Mouse (Mus musculus) inflammation-experienced regulatory T-cells, adult 6 months (primary cell): ENCODE measurements around the gene Trim62. TPM values are rescaled to one million over a fixed set of nuclear protein-coding genes. Genes with fewer than 3 reads are reported as not detected.

ENCODE experiments used
- ATAC-seq: one replicate; pipeline ENCODE4 v1.8.0; 2017
- polyA plus RNA-seq, 3 experiments: library from polyadenylated mRNA; unstranded; fragments of 100-300 nt; shearing (Covaris generic); gene quantifications; one replicate each; pipeline ENCODE4 v1.2.1; 2017

Gene Trim62
- polyA plus RNA-seq, 3 experiments from 2014 or later: 0.98 to 1.8 (median 1.5) TPM

DNA sequence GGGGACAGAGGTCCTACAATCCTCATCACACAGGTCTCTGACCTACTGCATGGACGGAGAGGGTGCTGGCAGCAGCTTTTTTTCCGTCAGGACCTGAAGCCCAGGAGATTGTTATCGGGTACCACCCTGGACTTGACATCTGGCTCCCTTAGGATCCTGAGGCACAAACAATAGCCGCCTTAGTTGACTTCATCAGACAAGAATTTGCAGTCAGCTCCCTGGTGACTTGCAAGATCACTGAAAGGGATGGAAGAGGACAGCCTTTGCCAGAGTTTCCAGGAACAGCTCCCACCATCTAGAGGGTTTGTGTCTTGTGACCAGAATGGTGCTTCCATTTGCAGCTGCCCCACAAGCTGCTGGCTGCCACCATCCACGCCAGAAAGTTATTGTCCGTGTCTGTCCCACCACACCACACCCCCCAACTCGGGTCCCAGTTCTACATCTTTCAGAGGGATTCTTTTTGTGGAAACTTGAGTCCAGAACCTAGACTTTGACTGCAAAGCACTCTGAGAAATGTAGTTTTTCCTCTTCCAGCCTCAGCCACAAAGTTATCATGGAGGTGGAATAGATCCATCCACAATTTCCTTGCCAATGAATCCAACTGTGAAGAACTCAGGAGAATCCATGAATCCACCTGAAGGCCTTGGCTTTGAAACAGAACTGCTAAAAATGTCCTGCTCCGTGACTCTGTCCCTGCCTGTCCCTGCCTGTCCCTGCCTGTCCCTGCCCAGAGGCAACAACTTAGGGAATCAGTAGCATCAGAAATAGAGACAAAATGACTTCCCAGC is 27.1 kb downstream of the Trim62 start:
- no peak for ATAC-seq

DNA sequence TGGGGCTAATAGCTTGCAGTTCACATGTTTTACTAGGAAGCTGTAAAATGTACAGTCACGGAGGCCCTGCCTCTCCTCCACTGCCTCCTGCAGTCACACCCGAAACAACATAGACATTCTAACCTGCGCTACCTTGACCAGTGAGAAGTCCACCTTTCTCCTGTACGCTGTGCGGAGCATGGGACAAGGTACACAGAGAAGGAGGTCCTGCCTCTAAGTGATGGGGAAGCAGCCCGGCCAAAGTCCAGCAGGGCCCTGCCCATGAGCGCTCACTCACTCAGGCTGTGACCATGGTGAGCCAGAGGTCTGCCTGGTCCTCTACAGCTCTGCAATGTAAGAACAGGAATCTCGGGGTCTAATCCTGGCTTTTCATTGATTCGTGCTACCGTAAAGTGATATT is 28.7 kb downstream of the Trim62 start:
- no peak for ATAC-seq

DNA sequence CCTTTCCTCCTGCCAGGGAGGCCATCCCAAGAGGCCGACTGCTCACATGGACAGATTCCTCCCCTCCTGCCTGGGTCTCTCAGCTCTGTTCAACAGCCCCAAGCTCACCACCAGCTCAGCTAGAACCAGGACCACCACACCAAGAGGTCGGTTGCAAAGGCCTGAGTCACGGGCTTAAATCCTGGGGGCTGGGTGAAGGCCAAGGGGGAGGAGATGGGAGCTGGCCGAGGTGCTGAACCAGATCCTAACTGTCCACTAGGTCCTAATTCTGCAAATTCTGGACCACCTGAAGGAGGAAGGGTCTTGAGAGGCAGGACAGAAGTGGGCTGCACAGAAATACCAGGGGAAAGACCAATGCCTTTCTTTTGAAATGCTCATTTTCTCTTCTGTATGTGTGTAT is 30.4 kb downstream of the Trim62 start:
- ATAC-seq: no peak

GRCm38 (mm10) chr4:128917119-128917518 is 33.7 kb downstream of the Trim62 start:
- ATAC-seq: no peak

DNA sequence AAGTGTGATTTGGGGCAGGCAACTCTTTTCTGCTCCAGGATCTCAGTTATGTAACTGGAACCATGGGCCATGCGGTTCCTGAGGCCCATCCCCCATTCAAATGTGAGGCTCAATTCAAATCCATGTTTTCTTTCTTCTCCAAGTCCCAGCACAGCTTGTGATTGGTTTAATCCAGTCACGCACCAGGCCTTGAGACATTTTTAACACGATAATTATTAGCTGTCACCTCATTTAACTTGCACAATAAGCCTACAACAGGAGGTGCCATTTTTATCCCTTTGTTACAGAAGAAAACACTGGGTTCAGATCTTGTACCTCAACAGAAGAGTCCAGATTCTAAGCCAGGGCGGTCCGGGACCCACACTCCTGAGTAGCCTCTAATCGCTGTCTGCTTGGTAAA is 34.4 kb downstream of the Trim62 start:
- ATAC-seq: no peak

DNA sequence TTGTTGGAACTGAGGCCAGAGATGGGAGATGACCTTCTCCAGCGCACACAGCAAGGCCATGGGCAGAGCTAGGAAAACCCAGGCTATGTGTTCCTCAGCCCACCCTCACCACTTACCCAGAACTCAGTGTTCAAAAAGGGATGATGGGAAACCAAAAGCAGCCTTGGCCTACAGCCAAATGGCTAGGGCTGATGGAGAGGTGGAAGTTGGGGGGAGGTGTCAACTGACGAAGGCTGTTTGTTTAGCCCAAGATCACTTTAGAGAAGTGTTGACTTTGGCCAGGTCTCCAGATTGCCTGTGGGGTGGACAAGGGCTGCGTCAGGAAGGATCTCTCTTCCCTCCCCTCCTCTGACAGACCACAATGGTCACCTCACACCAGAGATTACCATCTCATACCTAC is 34.8 kb downstream of the Trim62 start:
- no peak for ATAC-seq

DNA sequence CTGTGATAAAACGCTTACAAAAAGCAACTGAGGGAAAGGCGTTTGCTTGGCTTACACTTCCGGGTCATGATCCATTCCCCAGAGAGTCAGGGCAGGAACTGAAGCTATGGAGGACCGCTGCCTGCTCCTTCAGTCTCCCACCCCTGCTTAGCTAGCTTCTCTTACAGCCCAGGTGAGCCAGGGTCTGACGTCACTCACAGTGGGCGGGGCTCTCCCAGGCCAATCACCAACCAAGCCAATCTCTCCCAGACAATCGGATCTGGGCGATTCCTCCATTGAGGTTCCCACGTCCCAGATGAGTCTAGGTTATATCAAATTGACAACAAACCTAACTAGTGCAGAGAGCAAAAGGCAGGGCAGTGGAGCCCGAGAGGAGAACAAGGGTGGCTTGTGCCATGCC is 35.7 kb downstream of the Trim62 start:
- no peak for ATAC-seq

DNA sequence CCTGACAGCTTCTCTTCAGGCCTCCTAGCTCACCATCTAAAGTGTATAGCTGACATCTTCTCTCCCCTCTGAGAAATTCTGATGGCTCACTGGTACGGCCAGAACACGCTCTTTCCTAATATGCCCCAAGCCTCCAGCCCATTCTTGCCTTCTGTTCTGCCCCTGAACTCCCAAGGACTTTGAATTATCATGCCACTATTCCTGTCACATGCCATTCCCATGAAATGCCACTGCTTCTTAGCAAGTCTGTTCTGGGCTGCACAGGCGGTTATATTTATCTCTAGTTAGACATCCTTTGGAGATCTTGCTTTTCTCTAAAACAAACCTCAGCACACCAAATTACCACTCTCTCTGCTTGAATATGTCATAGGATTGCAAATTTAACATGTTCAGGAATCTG is 40.2 kb downstream of the Trim62 start:
- ATAC-seq: no peak

DNA sequence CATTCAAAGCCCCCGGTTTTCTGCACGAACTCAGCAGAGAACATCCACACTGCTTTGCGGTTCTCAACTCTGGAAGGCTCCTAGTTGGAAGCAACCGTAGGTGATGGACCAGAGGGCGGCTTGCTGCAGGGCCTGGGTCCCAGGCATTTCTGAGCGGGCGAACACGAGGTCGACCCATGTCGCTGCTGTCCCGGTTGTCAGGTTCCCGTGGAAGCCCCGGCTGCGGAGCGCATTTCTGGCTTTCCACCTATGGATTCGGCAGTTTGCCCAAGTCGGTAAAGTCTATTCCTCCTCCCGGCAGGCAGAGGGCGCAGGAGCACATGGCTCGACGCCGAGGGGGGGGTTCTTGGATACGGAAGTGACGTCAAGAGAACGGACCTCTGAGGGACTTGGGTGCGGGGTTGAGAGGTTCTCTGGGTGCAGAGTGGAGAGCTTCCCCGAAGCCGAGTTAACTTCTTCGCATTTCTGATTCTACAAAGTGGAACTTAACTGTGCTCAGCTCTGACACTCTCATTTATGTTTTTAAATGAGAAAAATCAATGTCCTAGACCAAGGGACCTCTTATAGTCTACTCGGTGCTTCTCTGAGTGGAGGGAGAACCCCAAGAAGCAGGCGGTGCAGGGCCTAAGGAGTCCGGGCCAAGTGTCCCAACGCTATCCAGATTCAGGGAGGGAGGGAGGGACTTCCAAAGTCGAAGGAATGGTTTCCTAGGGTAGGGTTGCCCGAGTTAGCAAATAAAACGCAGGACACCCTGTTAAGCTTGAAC is 41.6 kb downstream of the Trim62 start:
- ATAC-seq: peak; percentile 97

DNA sequence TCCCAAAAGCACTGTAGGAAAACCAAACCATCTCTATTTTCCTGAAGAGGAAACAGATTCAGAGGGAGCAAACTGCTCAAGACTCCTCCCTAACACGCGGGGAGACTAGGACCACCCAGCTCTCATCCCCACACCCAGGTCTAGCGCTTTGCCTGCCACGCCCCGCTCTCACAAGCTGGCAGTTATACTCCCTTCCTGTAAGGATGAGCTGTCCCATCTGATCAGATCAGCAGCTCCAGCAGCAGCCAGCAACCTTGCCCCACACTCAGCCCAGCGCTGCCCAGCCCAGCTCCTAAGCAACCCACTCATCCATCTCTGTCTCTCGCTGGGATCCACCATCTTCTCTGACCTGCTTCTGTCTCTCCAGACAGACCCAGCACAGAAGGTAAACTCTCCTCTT is 49.4 kb downstream of the Trim62 start:
- ATAC-seq: no peak

GRCm38 (mm10) chr4:128935595-128935994 is 52.2 kb downstream of the Trim62 start:
- ATAC-seq: no peak

- no peak for ATAC-seq
These were observed 59.0 kb downstream of the Trim62 start for GRCm38 (mm10) chr4:128942346-128942745.

DNA sequence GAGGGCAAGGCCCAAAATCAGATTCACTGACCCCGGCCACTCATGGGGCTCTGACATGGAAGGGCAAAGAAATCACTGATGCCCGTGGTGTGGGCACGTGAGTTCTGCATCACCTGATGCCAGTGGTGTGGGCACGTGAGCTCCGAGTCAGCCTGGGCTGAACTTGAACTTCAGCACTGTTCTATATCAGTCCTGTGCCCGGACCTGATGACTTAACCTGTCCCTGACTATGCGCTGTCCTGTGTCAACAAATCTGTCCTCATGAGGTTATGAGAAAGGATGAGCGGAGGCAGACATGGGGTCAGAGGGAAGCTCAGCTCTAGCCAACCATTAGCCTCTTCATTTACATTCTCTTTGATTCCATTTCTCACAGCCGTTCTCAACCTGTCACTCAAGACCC is 63.4 kb downstream of the Trim62 start:
- ATAC-seq: no peak

DNA sequence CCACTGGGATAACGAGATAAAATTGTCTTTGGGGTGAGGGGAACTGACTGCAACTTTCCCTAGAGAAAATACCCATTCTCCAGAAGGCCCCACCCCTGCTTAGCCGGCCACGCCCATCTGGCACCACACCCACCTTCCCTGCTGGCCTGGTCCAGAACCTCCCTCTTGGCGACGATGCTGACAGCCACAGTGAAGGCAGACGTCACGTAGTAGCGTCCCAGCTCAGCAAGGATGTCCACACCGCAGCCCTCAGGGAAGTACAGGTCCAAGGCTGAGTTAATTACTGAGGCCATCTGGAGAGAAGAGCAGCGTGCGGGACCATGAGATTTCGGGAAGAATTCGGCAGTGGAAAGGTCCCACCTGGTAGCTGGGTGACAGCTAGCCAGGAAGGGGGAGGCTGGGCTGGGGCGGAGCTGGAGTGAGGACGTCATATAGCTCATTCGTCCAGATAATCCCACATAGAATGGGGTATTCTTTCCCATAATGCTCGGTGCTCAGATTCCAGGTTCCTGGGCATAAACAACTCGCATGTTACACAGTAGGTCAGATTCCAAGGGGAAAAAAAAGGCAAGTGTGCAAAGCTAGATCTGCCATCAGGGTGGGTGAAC is 64.0 kb downstream of the Trim62 start:
- no peak for ATAC-seq

GRCm38 (mm10) chr4:128948137-128948674 is 64.8 kb downstream of the Trim62 start:
- ATAC-seq: no peak

GRCm38 (mm10) chr4:128949470-128950005 is 66.2 kb downstream of the Trim62 start:
- ATAC-seq: no peak

GRCm38 (mm10) chr4:128950461-128950860 is 67.1 kb downstream of the Trim62 start:
- no peak for ATAC-seq

DNA sequence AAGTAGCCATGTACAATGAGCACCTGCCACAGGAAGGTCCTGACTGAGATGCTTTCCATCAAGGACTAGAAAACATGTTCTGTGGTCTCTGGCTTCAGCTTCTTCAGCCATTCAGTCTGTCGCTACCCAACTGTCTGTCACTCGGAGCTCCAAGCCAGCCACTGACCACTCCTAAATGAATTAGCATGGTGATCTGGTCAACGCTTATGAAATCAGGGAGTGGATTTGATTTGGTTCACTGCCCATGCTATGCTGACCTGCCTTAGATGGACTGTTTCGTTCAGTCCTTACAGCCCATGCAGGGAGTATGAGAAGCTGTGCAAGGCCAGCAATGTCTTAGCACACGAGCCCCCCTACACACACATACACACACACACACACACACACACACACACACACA is 70.5 kb downstream of the Trim62 start:
- ATAC-seq: no peak

DNA sequence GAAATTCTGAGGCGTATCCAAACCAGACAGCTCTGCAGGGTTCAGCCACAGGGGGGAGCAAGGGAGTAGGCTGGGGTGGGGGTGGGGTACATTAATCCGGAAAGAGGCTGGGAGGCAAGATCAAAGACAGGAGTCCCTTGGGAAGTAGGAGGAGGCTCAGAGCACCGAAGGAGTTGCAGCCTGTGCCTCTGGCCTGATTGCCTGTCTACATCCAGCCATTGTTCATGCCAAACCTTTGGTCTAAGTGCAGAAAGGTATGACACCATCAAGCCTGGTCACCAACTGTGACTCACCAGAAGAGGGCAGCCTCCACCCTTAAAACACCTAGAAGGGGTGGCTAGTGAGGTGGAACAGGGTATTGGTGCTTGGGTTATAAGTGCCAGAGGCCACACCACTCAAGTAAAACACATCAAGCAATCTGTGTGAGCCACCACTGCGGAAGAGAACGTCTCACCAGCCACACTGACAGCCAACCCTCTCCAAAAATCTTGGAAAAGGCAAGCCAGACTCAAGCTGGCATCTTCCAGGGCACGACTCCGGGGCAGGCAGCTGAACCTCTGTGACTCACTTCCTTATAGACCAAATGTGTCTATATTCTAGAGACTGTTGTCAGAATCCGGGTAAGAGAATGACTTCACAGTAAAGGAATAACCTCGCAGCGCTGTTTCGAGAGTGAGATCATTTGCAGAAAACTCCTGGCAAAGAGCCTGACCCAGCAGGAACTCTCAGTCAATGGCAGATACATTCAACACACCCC is 74.0 kb downstream of the Trim62 start:
- ATAC-seq: no peak

DNA sequence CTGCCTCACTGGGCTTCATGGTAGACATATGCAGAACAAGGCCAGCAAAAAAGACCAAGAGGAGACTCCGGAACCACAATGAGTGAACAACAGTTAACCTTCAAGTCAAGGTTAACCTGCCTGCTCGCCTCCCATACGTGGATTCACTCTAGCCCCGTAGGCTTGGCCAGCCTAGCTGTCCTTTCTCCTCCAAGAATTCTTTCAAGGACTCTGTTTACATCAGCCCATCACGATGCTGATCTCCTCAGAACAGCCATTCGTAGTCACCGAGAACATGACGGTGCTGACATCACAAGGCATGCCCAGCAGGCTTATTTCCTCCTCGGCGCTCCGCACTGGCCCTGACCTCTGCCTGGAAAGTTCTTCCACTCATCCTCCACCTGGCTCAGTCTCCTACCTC is 74.8 kb downstream of the Trim62 start:
- no peak for ATAC-seq

DNA sequence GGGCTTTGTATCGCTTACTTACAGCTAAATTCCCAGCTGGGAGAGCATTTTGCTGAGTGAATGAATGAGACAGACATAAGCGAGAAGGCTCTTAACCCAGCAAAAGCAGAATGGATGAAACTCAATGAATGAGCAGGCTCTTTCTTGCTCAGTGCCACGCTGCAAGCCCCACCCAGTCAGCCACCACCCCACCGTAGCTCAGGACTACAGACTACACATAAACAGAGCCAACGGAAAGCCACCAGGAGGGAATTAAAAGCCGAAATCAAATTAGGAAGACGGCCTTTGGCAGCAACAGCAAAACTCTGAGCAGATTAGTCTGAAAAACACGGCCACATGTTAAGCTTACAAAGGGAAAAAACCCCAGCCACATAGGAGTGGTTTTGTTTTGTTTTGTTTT is 75.5 kb downstream of the Trim62 start:
- no peak for ATAC-seq

DNA sequence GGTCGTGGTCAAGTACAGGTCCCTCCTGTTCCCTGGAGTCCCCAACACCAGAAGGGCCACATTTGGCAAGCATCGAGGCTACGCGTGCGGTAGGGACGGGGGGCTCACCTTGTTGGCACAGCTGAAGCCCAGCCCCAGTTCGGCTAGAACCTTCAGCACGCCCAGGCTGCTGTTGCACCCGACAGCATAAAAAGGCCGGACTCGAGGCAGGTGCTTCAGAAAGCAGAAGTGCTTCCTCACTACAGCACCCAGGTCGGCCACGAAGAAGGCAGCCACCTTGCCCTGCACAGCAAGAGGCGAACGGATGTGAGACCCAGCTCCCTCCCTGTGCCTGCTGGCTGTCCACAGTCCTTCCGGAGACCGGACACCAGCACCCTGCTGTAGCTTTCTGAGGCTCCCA is 76.3 kb downstream of the Trim62 start:
- no peak for ATAC-seq
